Mouse (Mus musculus) erythroblast, embryonic 14.5 days (primary cell): Measurements from ENCODE around the gene Syne3. TPM values are rescaled to one million over a fixed set of nuclear protein-coding genes. Genes with fewer than 3 reads are reported as not detected.

Experiments
- H3K27me3 ChIP-seq: 2 replicates; pipeline ENCODE4 v1.6.1; 2012; ENCODE audit warnings: inconsistent platforms; ENCODE audit not compliant: control insufficient read depth
- H3K36me3 ChIP-seq: 2 replicates; pipeline ENCODE4 v1.6.1; 2012; ENCODE audit warnings: mild to moderate bottlenecking, inconsistent platforms; ENCODE audit not compliant: control insufficient read depth
- H3K4me1 ChIP-seq: 2 replicates; pipeline ENCODE4 v1.6.1; 2012; ENCODE audit warnings: inconsistent platforms; ENCODE audit not compliant: control insufficient read depth
- H3K4me3 ChIP-seq: replicated peaks from 2 replicates; pipeline ENCODE3; 2012; ENCODE audit warnings: moderate library complexity, mild to moderate bottlenecking, inconsistent platforms
- H3K9me3 ChIP-seq: 2 replicates; pipeline ENCODE4 v1.6.1; 2012; ENCODE audit warnings: low read length, inconsistent platforms, mixed read lengths; ENCODE audit not compliant: control insufficient read depth
- GATA1 ChIP-seq: IDR thresholded peaks from 2 replicates; pipeline ENCODE4 v1.6.1; 2012; ENCODE audit warnings: low read length, inconsistent platforms, mixed read lengths
- TAL1 ChIP-seq: IDR thresholded peaks from 3 replicates; pipeline ENCODE4 v1.6.1; 2012; ENCODE audit warnings: low read length, inconsistent platforms, mixed read lengths
- polyA plus RNA-seq: library from polyadenylated mRNA; stranded (reverse); fragments of >175 nt; gene quantifications from 2 replicates; pipeline ENCODE4 v1.2.3, GENCODE M21; 2012

Syne3 gene
- polyA plus RNA-seq, 1 experiment, result 1.2 TPM

- TF ChIP-seq TAL1 (no peak), GATA1 (no peak)
- no peaks in the 10 kb centered on the region for H3K9me3 ChIP-seq
- no peaks in the 10 kb centered on the region; the same call in 1 of the 2 replicates for H3K4me1 ChIP-seq
- H3K27me3 ChIP-seq, result no peaks in the 10 kb centered on the region
- no peak overlapping the region for H3K4me3 ChIP-seq
- H3K36me3 ChIP-seq, result peaks cover 88% of the 10 kb centered on the region
Measured at GRCm38 (mm10) chr12:104969177-104969576, 40.4 kb downstream of the Syne3 start.

- H3K4me1 ChIP-seq, result peaks cover 6% of the 10 kb centered on the region
- TF ChIP-seq GATA1, result no peak
- no peak for TF ChIP-seq TAL1
- no peak overlapping the region for H3K4me3 ChIP-seq
- no peaks in the 10 kb centered on the region for H3K9me3 ChIP-seq
- no peaks in the 10 kb centered on the region for H3K27me3 ChIP-seq
- peaks cover 90% of the 10 kb centered on the region for H3K36me3 ChIP-seq
Measured at GRCm38 (mm10) chr12:104964953-104965911, 44.4 kb downstream of the Syne3 start.

- Histone ChIP-seq H3K9me3 (no peaks in the 10 kb centered on the region), H3K4me3 (no peak overlapping the region), H3K36me3 (peaks cover 94% of the 10 kb centered on the region), H3K27me3 (no peaks in the 10 kb centered on the region), H3K4me1 (peaks cover 6% of the 10 kb centered on the region)
- TF ChIP-seq TAL1, result no peak
Measured at GRCm38 (mm10) chr12:104960421-104960820, 49.2 kb downstream of the Syne3 start.

GRCm38 (mm10) chr12:104959966-104960365 lies 49.6 kb downstream of the Syne3 start:
- Histone ChIP-seq H3K4me3 (no peak overlapping the region), H3K36me3 (peaks cover 94% of the 10 kb centered on the region), H3K27me3 (no peaks in the 10 kb centered on the region), H3K9me3 (no peaks in the 10 kb centered on the region), H3K4me1 (peaks cover 6% of the 10 kb centered on the region)
- TF ChIP-seq TAL1, result no peak
- no peak for TF ChIP-seq GATA1

GRCm38 (mm10) chr12:104958263-104958662 lies 51.3 kb downstream of the Syne3 start:
- H3K4me3 ChIP-seq, result no peak overlapping the region
- H3K36me3 ChIP-seq, result peaks cover 95% of the 10 kb centered on the region
- no peaks in the 10 kb centered on the region for H3K9me3 ChIP-seq
- H3K27me3 ChIP-seq, result no peaks in the 10 kb centered on the region
- H3K4me1 ChIP-seq, result peaks cover 6% of the 10 kb centered on the region
- TF ChIP-seq TAL1 (no peak), GATA1 (no peak)

- peaks cover 95% of the 10 kb centered on the region for H3K36me3 ChIP-seq
- H3K9me3 ChIP-seq, result no peaks in the 10 kb centered on the region
- peaks cover 12% of the 10 kb centered on the region for H3K4me1 ChIP-seq
- no peak overlapping the region for H3K4me3 ChIP-seq
- no peak for TF ChIP-seq TAL1
- no peak for TF ChIP-seq GATA1
- H3K27me3 ChIP-seq, result no peaks in the 10 kb centered on the region
Measured at GRCm38 (mm10) chr12:104957165-104957564, 52.4 kb downstream of the Syne3 start.

GRCm38 (mm10) chr12:104956406-104956805 lies 53.2 kb downstream of the Syne3 start:
- Histone ChIP-seq H3K36me3 (peaks cover 96% of the 10 kb centered on the region), H3K4me1 (peaks cover 12% of the 10 kb centered on the region), H3K4me3 (no peak overlapping the region), H3K27me3 (no peaks in the 10 kb centered on the region), H3K9me3 (no peaks in the 10 kb centered on the region)
- TF ChIP-seq TAL1 (no peak), GATA1 (no peak)

- TF ChIP-seq GATA1, result no peak
- H3K27me3 ChIP-seq, result no peaks in the 10 kb centered on the region
- peaks cover 95% of the 10 kb centered on the region for H3K36me3 ChIP-seq
- H3K4me3 ChIP-seq, result no peak overlapping the region
- peaks cover 6% of the 10 kb centered on the region for H3K4me1 ChIP-seq
- H3K9me3 ChIP-seq, result no peaks in the 10 kb centered on the region
Measured at GRCm38 (mm10) chr12:104955003-104955800, 54.4 kb downstream of the Syne3 start.

- TF ChIP-seq TAL1, result no peak
- TF ChIP-seq GATA1, result no peak
- Histone ChIP-seq H3K4me3 (no peak overlapping the region), H3K9me3 (no peaks in the 10 kb centered on the region), H3K27me3 (no peaks in the 10 kb centered on the region), H3K36me3 (peaks cover 84% of the 10 kb centered on the region), H3K4me1 (peaks cover 6% of the 10 kb centered on the region)
Measured at GRCm38 (mm10) chr12:104953941-104954340, 55.7 kb downstream of the Syne3 start.
